Mouse (Mus musculus): ENCODE results near the gene Lfng.

- TF ChIP-seq CTCF (IDR thresholded peaks at IDR 0.05; ENCODE audit: low read depth, low read length) = no peak
- no peak for TF ChIP-seq POLR2A (IDR thresholded peaks at IDR 0.05; ENCODE audit: borderline replicate concordance, low read depth, low read length)
Measured at GRCm38 (mm10) chr5:140652587-140652986, 45.5 kb downstream of the Lfng start.
